Mouse (Mus musculus): Measurements from ENCODE around the gene Klf9. TPM values are rescaled to one million over a fixed set of nuclear protein-coding genes. Genes with fewer than 3 reads are reported as not detected.

Gene Klf9
- polyA plus RNA-seq, 1 experiment from 2014 or later, result 3.2 TPM

DNA sequence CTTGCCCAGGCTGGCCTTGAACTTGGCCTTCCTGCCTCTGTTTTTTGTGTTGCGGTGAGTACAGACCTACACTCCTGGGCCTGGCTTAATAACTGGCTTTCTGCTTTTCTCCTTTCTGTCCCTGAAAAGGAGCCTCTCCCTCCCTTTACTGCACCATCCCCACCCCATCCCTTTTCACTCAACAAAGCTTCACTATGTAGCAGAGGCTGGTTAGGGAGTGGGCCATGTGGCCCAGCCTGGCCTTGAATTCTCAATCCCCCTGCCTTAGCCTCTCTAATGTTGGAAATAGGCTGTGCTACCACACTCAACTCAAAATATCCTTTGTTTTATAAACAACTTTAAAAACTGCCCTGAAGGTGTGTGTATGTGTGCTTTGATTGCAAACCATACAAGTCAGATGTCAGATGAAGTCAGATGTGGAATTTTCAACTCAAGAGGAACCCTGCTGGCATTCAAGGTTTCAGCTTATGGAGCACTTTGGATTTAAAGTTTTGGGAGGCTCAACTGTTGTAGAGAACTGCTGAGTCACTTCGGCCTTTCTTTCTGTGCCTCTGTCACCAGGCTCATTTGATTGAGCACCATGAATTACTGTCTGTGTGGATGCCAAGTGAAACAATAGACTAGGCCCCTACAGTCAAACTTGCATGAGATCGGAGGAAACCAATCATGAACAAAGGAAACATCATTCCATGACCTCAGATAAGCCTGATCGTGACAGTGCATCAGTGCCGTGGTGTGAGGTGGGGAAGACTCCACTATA lies 28.1 kb downstream of the Klf9 start:
- no peak overlapping the region for H3K4me2 ChIP-seq
- H3K27me3 ChIP-seq, result no peaks in the 10 kb centered on the region
- no peak overlapping the region for H3K27ac ChIP-seq
- H3K9ac ChIP-seq, result no peak overlapping the region
- H3K4me1 ChIP-seq, result 0 out of 2 replicates have a peak, but pooled peaks cover 4% of the 10 kb centered on the region
- 90% methylated on average over 5 of the region's 5 CpGs for WGBS
- ATAC-seq (ENCODE audit: insufficient number of reproducible peaks, insufficient read depth, low FRiP score, low TSS enrichment, low read depth), result no peak
- H3K36me3 ChIP-seq, result no peaks in the 10 kb centered on the region
- no peak overlapping the region for H3K4me3 ChIP-seq
- no peaks in the 10 kb centered on the region for H3K9me3 ChIP-seq

DNA sequence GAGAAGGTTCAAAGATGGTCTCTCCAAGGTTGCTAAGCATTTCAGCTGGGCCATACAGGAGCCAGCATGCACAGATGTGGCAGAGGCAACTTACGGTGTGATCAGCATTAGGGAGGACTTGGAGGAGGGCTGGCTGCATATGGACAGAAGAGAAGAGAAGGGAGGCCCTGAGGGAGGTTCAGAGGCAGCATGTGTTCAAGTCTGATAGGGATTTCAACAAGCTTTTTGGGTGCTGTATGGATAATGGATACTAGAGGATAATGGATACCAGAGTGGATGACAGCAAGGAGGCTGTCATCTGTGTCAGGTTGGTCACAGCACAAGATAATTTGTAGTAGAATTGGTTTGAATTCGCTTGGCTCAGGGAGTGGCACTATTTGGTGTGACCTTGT lies 28.6 kb downstream of the Klf9 start:
- Histone ChIP-seq H3K27ac (no peak overlapping the region), H3K27me3 (no peaks in the 10 kb centered on the region), H3K9ac (no peak overlapping the region), H3K4me3 (no peak overlapping the region), H3K36me3 (no peaks in the 10 kb centered on the region), H3K4me1 (0 out of 2 replicates have a peak, but pooled peaks cover 4% of the 10 kb centered on the region), H3K4me2 (no peak overlapping the region), H3K9me3 (no peaks in the 10 kb centered on the region)
- 94% methylated on average over 2 of the region's 2 CpGs for WGBS
- no peak for ATAC-seq (ENCODE audit: insufficient number of reproducible peaks, insufficient read depth, low FRiP score, low TSS enrichment, low read depth)

DNA sequence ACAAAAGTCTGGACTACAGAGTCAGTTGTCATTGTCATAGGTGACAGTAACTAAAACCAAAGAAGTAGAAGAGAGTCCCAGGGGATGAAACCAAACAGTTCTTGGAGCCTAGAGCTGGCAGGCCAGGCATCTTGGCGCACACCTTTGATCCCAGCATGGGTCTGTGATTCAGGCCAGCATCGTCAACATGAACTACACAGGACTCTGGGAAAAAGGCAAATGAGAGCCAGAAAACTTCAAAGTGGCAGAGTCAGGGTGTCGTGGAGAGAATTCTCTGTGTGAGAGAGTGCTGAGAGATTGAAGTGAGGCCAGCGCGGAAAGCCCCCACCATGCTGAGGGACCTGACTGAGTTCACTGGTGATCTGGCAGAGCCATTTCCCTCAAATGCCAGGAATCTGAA lies 29.4 kb downstream of the Klf9 start:
- ATAC-seq (ENCODE audit: insufficient number of reproducible peaks, insufficient read depth, low FRiP score, low TSS enrichment, low read depth), result no peak
- Histone ChIP-seq H3K4me2 (no peak overlapping the region), H3K27me3 (no peaks in the 10 kb centered on the region), H3K27ac (no peak overlapping the region), H3K9me3 (no peaks in the 10 kb centered on the region), H3K36me3 (no peaks in the 10 kb centered on the region), H3K4me1 (0 out of 2 replicates have a peak, but pooled peaks cover 4% of the 10 kb centered on the region), H3K9ac (no peak overlapping the region), H3K4me3 (no peak overlapping the region)
- 81% methylated on average over 5 of the region's 5 CpGs for WGBS

DNA sequence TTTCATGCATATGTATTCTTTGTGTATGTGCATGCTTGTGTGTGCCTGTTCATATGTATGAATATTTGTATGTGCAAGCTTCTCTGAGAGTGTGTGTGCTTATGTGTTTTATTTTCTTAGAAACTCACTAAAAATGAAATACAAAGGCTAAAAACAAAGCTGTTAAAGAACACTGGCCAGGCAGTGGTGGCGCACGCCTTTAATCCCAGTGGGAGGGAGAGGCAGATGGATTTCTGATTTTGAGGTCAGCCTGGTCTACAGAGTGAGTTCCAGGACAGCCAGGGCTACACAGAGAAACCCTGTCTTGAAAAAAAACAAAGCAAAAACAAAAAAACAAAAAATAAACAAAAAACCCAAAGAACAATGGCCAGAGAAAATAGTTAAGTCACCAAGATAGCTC lies 30.1 kb downstream of the Klf9 start:
- Histone ChIP-seq H3K4me2 (no peak overlapping the region), H3K27ac (no peak overlapping the region), H3K9ac (no peak overlapping the region), H3K27me3 (no peaks in the 10 kb centered on the region), H3K4me1 (0 out of 2 replicates have a peak, but pooled peaks cover 4% of the 10 kb centered on the region), H3K9me3 (no peaks in the 10 kb centered on the region), H3K36me3 (no peaks in the 10 kb centered on the region), H3K4me3 (no peak overlapping the region)
- ATAC-seq (ENCODE audit: insufficient number of reproducible peaks, insufficient read depth, low FRiP score, low TSS enrichment, low read depth), result no peak
- 86% methylated on average over 2 of the region's 2 CpGs for WGBS

DNA sequence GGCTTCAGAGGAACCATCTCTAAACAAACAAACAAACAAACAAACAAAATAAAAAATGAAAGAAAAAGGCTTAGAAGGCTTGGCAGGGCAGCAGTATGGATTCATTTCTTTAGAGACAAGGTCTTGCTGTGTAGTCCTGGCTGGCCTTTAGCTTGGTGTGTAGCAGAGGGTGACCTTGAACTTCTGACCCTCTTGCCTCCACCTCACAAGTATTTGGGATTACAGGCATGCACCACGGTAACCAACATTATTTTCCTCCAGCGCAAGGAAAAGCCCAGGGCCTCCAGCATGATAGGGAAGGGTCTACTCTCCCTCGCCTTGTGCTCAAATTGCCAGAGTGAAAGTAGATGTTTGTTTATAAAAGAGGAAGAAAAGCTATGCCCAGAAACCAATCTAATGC lies 34.1 kb downstream of the Klf9 start:
- Histone ChIP-seq H3K27ac (no peak overlapping the region), H3K9ac (no peak overlapping the region), H3K27me3 (no peaks in the 10 kb centered on the region), H3K4me2 (no peak overlapping the region), H3K4me1 (no peaks in the 10 kb centered on the region), H3K9me3 (no peaks in the 10 kb centered on the region), H3K4me3 (no peak overlapping the region), H3K36me3 (no peaks in the 10 kb centered on the region)
- ATAC-seq (ENCODE audit: insufficient number of reproducible peaks, insufficient read depth, low FRiP score, low TSS enrichment, low read depth), result no peak
- 84% methylated on average over 3 of the region's 3 CpGs for WGBS

DNA sequence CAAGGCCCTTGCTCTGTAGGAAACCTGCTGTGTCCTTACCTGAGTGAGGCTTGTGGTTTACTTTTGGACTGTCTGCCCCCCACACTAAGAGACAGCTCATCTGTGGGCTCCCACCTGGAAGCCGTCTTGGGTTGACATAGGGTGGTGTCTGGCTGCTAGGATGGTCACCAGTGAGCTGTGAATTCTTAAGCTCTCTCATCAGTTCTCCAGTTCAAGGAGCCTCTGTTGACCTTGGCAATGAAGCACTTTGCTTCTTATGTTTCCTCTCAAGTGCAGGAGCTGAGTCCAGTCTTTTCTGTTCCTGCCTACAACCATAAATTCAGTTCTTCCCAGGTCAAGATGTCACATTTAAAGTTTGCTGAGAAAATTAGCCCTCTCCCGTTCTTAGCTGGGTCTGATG lies 34.5 kb downstream of the Klf9 start:
- H3K36me3 ChIP-seq, result no peaks in the 10 kb centered on the region
- no peaks in the 10 kb centered on the region for H3K4me1 ChIP-seq
- H3K27ac ChIP-seq, result no peak overlapping the region
- no peak overlapping the region for H3K9ac ChIP-seq
- H3K4me2 ChIP-seq, result no peak overlapping the region
- WGBS, result 75% methylated on average over 2 of the region's 2 CpGs
- no peak overlapping the region for H3K4me3 ChIP-seq
- ATAC-seq (ENCODE audit: insufficient number of reproducible peaks, insufficient read depth, low FRiP score, low TSS enrichment, low read depth), result no peak
- H3K27me3 ChIP-seq, result no peaks in the 10 kb centered on the region
- H3K9me3 ChIP-seq, result no peaks in the 10 kb centered on the region

DNA sequence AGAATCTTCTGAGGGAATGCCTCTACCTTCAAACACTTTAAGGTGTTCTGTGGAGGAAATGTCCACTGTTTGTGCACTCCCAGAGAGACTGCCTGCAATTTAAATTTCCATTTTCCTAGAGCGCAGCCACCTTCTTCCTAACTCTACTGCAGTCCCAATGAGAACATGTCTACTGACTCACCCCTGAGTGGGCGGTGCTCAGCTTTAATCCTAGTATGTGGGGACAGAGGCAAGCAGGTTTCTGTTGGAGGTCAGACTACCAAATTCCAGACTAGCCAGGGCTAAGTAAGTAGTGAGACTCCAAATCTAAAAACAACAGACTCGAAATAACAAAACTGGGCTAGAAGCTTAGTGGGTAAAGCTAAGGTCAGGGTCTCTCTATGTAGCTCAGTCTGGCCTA lies 37.5 kb downstream of the Klf9 start:
- no peak for ATAC-seq (ENCODE audit: insufficient number of reproducible peaks, insufficient read depth, low FRiP score, low TSS enrichment, low read depth)
- Histone ChIP-seq H3K27me3 (no peaks in the 10 kb centered on the region), H3K4me1 (no peaks in the 10 kb centered on the region), H3K4me3 (no peak overlapping the region), H3K9me3 (no peaks in the 10 kb centered on the region), H3K9ac (no peak overlapping the region), H3K27ac (no peak overlapping the region), H3K4me2 (no peak overlapping the region), H3K36me3 (no peaks in the 10 kb centered on the region)
- 96% methylated on average over 3 of the region's 3 CpGs for WGBS

DNA sequence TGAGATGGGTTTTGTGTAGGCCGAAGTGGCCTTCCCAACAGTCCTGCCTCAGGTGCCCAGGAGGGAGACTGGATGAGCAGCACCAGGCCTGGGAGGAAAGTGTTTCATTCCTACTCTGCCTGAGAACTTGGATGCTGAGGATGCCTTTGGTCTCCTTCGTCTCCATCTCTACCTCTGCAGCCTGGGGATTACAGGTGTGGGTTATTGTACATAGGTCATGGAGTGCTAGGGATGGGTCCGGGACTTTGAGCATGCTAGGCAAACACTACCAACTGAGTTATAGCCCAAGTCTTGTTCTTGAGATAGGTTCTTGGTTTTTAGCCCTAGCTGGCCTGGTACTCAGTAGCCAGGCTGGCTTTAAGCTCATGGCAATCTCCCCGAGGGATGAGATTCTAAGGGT lies 42.5 kb downstream of the Klf9 start:
- Histone ChIP-seq H3K27me3 (no peaks in the 10 kb centered on the region), H3K27ac (no peak overlapping the region), H3K36me3 (0 out of 2 replicates have a peak, but pooled peaks cover 4% of the 10 kb centered on the region), H3K9ac (no peak overlapping the region), H3K4me2 (no peak overlapping the region), H3K9me3 (no peaks in the 10 kb centered on the region), H3K4me3 (no peak overlapping the region), H3K4me1 (no peaks in the 10 kb centered on the region)
- 90% methylated on average over 4 of the region's 4 CpGs for WGBS
- ATAC-seq (ENCODE audit: insufficient number of reproducible peaks, insufficient read depth, low FRiP score, low TSS enrichment, low read depth), result no peak

DNA sequence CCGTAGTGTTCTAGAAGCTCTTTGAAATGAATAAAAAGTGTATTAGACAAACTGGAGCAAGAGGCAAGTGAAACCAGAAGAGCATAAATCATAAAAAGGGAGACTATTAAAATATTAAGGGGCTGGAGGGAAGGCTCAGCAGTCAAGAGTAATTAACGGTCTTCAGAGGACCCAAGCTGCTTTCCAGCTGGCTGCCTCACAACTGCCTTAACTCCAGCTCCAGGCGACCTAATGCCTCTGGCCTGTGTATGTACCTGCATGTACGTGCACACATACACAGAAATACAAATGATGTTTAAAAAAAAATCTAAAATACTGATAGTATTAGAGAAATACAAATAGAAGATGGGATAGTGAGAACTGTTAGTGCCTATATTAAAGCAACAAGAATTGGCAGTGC lies 43.0 kb downstream of the Klf9 start:
- Histone ChIP-seq H3K36me3 (0 out of 2 replicates have a peak, but pooled peaks cover 4% of the 10 kb centered on the region), H3K27ac (no peak overlapping the region), H3K4me2 (no peak overlapping the region), H3K9me3 (no peaks in the 10 kb centered on the region), H3K9ac (no peak overlapping the region), H3K27me3 (no peaks in the 10 kb centered on the region), H3K4me3 (no peak overlapping the region), H3K4me1 (no peaks in the 10 kb centered on the region)
- no peak for ATAC-seq (ENCODE audit: insufficient number of reproducible peaks, insufficient read depth, low FRiP score, low TSS enrichment, low read depth)
- 79% methylated on average over 4 of the region's 4 CpGs for WGBS

DNA sequence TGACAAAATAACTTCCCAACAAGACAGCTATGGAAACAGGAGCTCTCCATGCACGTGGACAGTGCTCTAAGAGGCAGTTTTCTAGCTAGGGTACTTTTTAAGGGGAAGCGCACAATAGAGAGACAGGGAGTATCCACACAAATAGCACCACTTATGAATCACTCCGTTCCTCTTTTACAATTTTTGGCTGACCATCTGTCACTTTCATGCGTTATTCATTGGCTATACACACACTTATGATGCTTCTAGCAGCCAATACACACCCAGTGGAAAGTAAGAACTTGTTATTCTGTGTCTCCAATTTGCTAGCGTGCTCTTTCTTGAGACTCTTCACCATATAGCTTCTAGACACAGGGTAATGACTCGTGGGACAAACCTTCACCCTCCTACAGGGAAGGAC lies 46.7 kb downstream of the Klf9 start:
- H3K27ac ChIP-seq, result no peak overlapping the region
- no peak overlapping the region for H3K9ac ChIP-seq
- H3K36me3 ChIP-seq, result 0 out of 2 replicates have a peak, but pooled peaks cover 9% of the 10 kb centered on the region
- no peaks in the 10 kb centered on the region for H3K27me3 ChIP-seq
- 87% methylated on average over 6 of the region's 6 CpGs for WGBS
- no peak for ATAC-seq (ENCODE audit: insufficient number of reproducible peaks, insufficient read depth, low FRiP score, low TSS enrichment, low read depth)
- no peak overlapping the region for H3K4me2 ChIP-seq
- no peaks in the 10 kb centered on the region for H3K4me1 ChIP-seq
- no peak overlapping the region for H3K4me3 ChIP-seq
- no peaks in the 10 kb centered on the region for H3K9me3 ChIP-seq

DNA sequence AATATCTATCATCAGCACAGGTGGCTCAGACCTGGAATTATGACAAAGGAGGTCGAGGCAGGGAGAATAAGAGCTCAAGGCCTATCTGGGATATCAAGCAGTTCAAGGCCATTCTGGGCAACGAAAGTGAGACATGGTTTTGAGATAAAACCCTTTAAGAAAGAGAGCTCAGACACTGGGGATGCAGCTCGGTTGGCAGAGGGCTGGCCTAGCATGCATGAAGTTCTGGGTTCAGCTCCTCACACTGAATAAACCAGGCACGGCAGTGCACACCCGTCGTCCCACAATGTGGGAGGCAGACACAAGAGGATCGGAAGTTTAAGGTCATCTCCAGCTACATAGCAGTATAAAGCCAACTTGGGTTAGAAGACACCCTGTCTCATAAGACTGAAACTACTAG lies 48.0 kb downstream of the Klf9 start:
- no peak for ATAC-seq (ENCODE audit: insufficient number of reproducible peaks, insufficient read depth, low FRiP score, low TSS enrichment, low read depth)
- Histone ChIP-seq H3K4me3 (no peak overlapping the region), H3K4me2 (no peak overlapping the region), H3K27ac (no peak overlapping the region), H3K9ac (no peak overlapping the region), H3K36me3 (0 out of 2 replicates have a peak, but pooled peaks cover 9% of the 10 kb centered on the region), H3K4me1 (no peaks in the 10 kb centered on the region), H3K27me3 (no peaks in the 10 kb centered on the region), H3K9me3 (no peaks in the 10 kb centered on the region)
- WGBS, result 91% methylated on average over 7 of the region's 7 CpGs

DNA sequence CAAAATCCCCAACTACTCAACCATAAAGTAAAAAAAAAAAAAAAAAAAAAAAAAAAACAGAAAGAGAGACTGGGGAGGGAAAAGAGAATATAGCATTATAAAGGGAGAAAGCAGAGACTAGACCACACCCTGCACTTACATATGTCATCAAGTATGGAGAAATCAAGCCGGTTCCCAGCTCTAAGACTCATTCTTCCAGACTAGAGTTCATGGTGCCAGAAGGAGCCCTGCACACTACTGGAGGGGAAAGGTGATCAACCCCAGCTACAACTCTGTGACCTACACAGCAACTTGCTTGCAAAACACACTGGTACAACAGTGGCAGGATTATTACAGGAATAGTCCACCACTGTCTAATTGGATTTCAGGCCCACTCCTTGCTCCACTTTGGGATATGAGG lies 48.7 kb downstream of the Klf9 start:
- Histone ChIP-seq H3K9me3 (no peaks in the 10 kb centered on the region), H3K4me1 (no peaks in the 10 kb centered on the region), H3K4me2 (no peak overlapping the region), H3K36me3 (0 out of 2 replicates have a peak, but pooled peaks cover 6% of the 10 kb centered on the region), H3K27me3 (no peaks in the 10 kb centered on the region), H3K27ac (no peak overlapping the region), H3K9ac (no peak overlapping the region), H3K4me3 (no peak overlapping the region)
- 85% methylated on average over 1 of the region's 1 CpGs for WGBS
- ATAC-seq (ENCODE audit: insufficient number of reproducible peaks, insufficient read depth, low FRiP score, low TSS enrichment, low read depth), result no peak
